Mouse (Mus musculus): ENCODE results near the gene Utrn.

Gene Utrn

GRCm38 (mm10) chr10:12869846-12870245, 681 bp upstream of the Utrn start:
- in situ Hi-C loops (cut with MboI), result no loop called here

GRCm38 (mm10) chr10:12868189-12869028, 756 bp downstream of the Utrn start:
- in situ Hi-C loops (cut with MboI), result no loop called here

GRCm38 (mm10) chr10:12867733-12868188, 1.4 kb downstream of the Utrn start:
- in situ Hi-C loops (cut with MboI), result no loop called here

GRCm38 (mm10) chr10:12866971-12867732, 2.0 kb downstream of the Utrn start:
- in situ Hi-C loops (cut with MboI), result no loop called here

GRCm38 (mm10) chr10:12865201-12865600, 4.0 kb downstream of the Utrn start:
- in situ Hi-C loops (cut with MboI), result no loop called here

- in situ Hi-C loops (cut with MboI), result no loop called here
Measured at GRCm38 (mm10) chr10:12863581-12863980, 5.6 kb downstream of the Utrn start.

GRCm38 (mm10) chr10:12862047-12862446, 7.1 kb downstream of the Utrn start:
- in situ Hi-C loops (cut with MboI), result no loop called here

- in situ Hi-C loops (cut with MboI), result no loop called here
Measured at GRCm38 (mm10) chr10:12861381-12861780, 7.8 kb downstream of the Utrn start.

GRCm38 (mm10) chr10:12860765-12861164, 8.4 kb downstream of the Utrn start:
- in situ Hi-C loops (cut with MboI), result no loop called here

- in situ Hi-C loops (cut with MboI), result no loop called here
Measured at GRCm38 (mm10) chr10:12860331-12860730, 8.8 kb downstream of the Utrn start.

GRCm38 (mm10) chr10:12858017-12858416, 11.1 kb downstream of the Utrn start:
- in situ Hi-C loops (cut with MboI), result no loop called here

- in situ Hi-C loops (cut with MboI), result no loop called here
Measured at GRCm38 (mm10) chr10:12854298-12854697, 14.9 kb downstream of the Utrn start.

GRCm38 (mm10) chr10:12853776-12854175, 15.4 kb downstream of the Utrn start:
- in situ Hi-C loops (cut with MboI), result no loop called here

GRCm38 (mm10) chr10:12853196-12853620, 16.0 kb downstream of the Utrn start:
- in situ Hi-C loops (cut with MboI), result no loop called here

- in situ Hi-C loops (cut with MboI), result no loop called here
Measured at GRCm38 (mm10) chr10:12852416-12853195, 16.6 kb downstream of the Utrn start.

- in situ Hi-C loops (cut with MboI), result no loop called here
Measured at GRCm38 (mm10) chr10:12850781-12851471, 18.2 kb downstream of the Utrn start.

- in situ Hi-C loops (cut with MboI), result no loop called here
Measured at GRCm38 (mm10) chr10:12848322-12849108, 20.6 kb downstream of the Utrn start.

GRCm38 (mm10) chr10:12842543-12842942, 26.6 kb downstream of the Utrn start:
- in situ Hi-C loops (cut with MboI), result no loop called here

- in situ Hi-C loops (cut with MboI), result no loop called here
Measured at GRCm38 (mm10) chr10:12841497-12841896, 27.7 kb downstream of the Utrn start.

GRCm38 (mm10) chr10:12837636-12838035, 31.5 kb downstream of the Utrn start:
- in situ Hi-C loops (cut with MboI), result no loop called here
